Mouse (Mus musculus) MEL-GATA-1-ER (cell line): ENCODE measurements around the gene Pkm.

ENCODE experiments used
- DNase-seq: peaks from one replicate; pipeline ENCODE4 v3.0.0-alpha.2; 2012; ENCODE audit warnings: low read depth; ENCODE audit errors: extremely low read depth

The Pkm gene

GRCm38 (mm10) chr9:59666016-59666415 lies 9.8 kb downstream of the Pkm start:
- no peak for DNase-seq

GRCm38 (mm10) chr9:59666813-59667212 lies 10.6 kb downstream of the Pkm start:
- DNase-seq: no peak

GRCm38 (mm10) chr9:59667250-59667649 lies 11.1 kb downstream of the Pkm start:
- no peak for DNase-seq

- DNase-seq: no peak
Measured at GRCm38 (mm10) chr9:59667904-59668303, 11.7 kb downstream of the Pkm start.

GRCm38 (mm10) chr9:59668473-59668872 lies 12.3 kb downstream of the Pkm start:
- DNase-seq: no peak

- DNase-seq: no peak
Measured at GRCm38 (mm10) chr9:59669172-59669571, 13.0 kb downstream of the Pkm start.

GRCm38 (mm10) chr9:59672195-59672894 lies 16.2 kb downstream of the Pkm start:
- no peak for DNase-seq

- no peak for DNase-seq
Measured at GRCm38 (mm10) chr9:59673427-59673826, 17.3 kb downstream of the Pkm start.

- no peak for DNase-seq
Measured at GRCm38 (mm10) chr9:59675598-59675997, 19.4 kb downstream of the Pkm start.

- no peak for DNase-seq
Measured at GRCm38 (mm10) chr9:59678313-59678712, 22.1 kb downstream of the Pkm start.

GRCm38 (mm10) chr9:59679678-59680533 lies 23.7 kb downstream of the Pkm start, which contains the start of gene Gramd2:
Gene Gramd2 (plus strand): TSS chr9:59680144.
- no peak for DNase-seq

- DNase-seq: no peak
Measured at GRCm38 (mm10) chr9:59680534-59680875, 24.3 kb downstream of the Pkm start.

GRCm38 (mm10) chr9:59684020-59684419 lies 27.9 kb downstream of the Pkm start:
- no peak for DNase-seq

GRCm38 (mm10) chr9:59687416-59688046 lies 31.4 kb downstream of the Pkm start:
- DNase-seq: no peak

- no peak for DNase-seq
Measured at GRCm38 (mm10) chr9:59691635-59692094, 35.5 kb downstream of the Pkm start.

- DNase-seq: no peak
Measured at GRCm38 (mm10) chr9:59692145-59692544, 36.0 kb downstream of the Pkm start.

- no peak for DNase-seq
Measured at GRCm38 (mm10) chr9:59694571-59695450, 38.6 kb downstream of the Pkm start.

GRCm38 (mm10) chr9:59695451-59695813 lies 39.3 kb downstream of the Pkm start:
- DNase-seq: no peak

GRCm38 (mm10) chr9:59696381-59696780 lies 40.2 kb downstream of the Pkm start:
- DNase-seq: no peak

GRCm38 (mm10) chr9:59701094-59701493 lies 44.9 kb downstream of the Pkm start:
- DNase-seq: no peak

GRCm38 (mm10) chr9:59703099-59703498 lies 46.9 kb downstream of the Pkm start:
- DNase-seq: no peak
